Mouse (Mus musculus): ENCODE measurements at regions not wholly inside any gene's neighbourhood (a gene's known extent, or its start where the extent isn't known, plus 50 kb on each side); places are given as distances from the start of the nearest gene placed in this dataset.

DNA sequence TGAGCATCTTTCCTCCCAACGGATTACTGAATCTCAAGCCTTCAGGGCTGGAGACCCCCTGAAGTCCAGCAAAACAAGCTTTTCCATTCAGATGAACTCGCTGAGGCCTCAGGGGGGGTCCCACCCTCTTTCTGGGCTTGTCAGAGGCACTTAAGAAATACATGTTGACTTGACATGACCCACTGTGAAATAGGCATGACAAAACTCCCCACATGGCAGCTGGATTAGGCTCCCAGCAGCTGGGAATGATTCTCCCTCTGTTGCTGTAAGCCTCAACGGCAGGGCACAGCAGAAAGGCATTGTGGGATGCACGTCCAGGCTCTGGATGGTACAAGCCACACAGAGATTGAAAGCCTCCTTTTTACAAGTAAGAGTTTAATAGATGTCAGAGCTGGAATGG, 110.5 kb downstream of the Slc4a3 start:
- no peak overlapping the region for H3K4me3 ChIP-seq (ENCODE audit: low read depth, low read length)
- ATAC-seq (ENCODE audit: low FRiP score, low TSS enrichment), result no peak
- H3K27ac ChIP-seq (replicated peaks), result no peak overlapping the region
- H3K4me1 ChIP-seq (replicated peaks; ENCODE audit: control insufficient read depth, insufficient read depth), result no peaks in the 10 kb centered on the region
- no peak for DNase-seq (ENCODE audit: low spot score)
- TF ChIP-seq CTCF (IDR thresholded peaks at IDR 0.05; ENCODE audit: low read depth), result no peak
- TF ChIP-seq EP300 (optimal IDR thresholded peaks at IDR 0.05), result no peak
- 82% methylated on average over 4 of the region's 4 CpGs for WGBS
- no peak overlapping the region for H3K4me2 ChIP-seq (replicated peaks; ENCODE audit: low read depth)
- no peaks in the 10 kb centered on the region for H3K27me3 ChIP-seq (ENCODE audit: control insufficient read depth, insufficient read depth, low read length)
- H3K9me3 ChIP-seq (ENCODE audit: control insufficient read depth, low read length), result no peaks in the 10 kb centered on the region
- no peaks in the 10 kb centered on the region for H3K36me3 ChIP-seq (ENCODE audit: control insufficient read depth, insufficient read depth, low read length)
- H3K9ac ChIP-seq (ENCODE audit: low read length), result no peak overlapping the region

DNA sequence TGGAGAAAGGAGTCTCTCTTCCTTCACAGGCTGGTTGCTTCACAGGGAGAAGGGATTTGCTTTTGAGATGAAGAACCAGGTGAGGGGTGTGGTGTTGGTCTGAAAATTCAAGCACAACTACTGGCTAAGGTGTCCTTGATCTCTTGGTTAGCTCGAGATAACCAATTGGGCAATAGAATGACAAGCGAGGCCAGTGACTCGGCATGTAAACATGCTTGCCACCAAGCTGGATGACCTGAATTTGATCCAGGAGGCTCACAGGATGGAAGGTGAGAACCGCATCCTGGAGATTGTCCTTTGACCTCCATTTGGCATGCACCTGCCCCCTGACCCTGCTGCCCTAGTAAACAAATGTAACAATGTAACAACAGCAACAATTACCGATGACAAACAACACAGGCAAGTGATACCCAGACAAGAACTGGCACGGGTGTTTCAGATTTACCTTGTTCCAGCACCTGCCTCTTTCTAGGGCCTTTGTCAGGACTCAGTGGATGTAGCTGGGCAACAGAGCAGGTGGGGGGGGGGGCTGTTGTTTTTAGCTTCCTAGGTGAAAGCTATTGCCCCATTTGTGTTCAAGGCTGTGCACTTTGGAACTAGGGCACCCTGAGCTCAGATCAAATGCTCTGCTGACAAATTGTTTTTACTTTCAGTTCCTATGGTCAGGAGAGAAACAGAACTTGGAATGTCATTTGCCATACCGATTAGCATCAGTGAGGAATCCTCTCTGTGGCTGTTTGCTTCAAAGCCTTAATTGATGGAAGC, 114.5 kb downstream of the Slc4a3 start:
- H3K4me2 ChIP-seq (replicated peaks; ENCODE audit: low read depth), result no peak overlapping the region
- ATAC-seq (ENCODE audit: low FRiP score, low TSS enrichment) (no peak), DNase-seq (ENCODE audit: low spot score) (no peak)
- H3K27me3 ChIP-seq (ENCODE audit: control insufficient read depth, insufficient read depth, low read length), result no peaks in the 10 kb centered on the region
- H3K36me3 ChIP-seq (ENCODE audit: control insufficient read depth, insufficient read depth, low read length), result no peaks in the 10 kb centered on the region
- 64% methylated on average over 7 of the region's 7 CpGs for whole genome bisulfite sequencing
- no peak overlapping the region for H3K4me3 ChIP-seq (ENCODE audit: low read depth, low read length)
- no peaks in the 10 kb centered on the region for H3K4me1 ChIP-seq (replicated peaks; ENCODE audit: control insufficient read depth, insufficient read depth)
- no peak overlapping the region for H3K9ac ChIP-seq (ENCODE audit: low read length)
- H3K27ac ChIP-seq (replicated peaks), result no peak overlapping the region
- no peak for TF ChIP-seq CTCF (IDR thresholded peaks at IDR 0.05; ENCODE audit: low read depth)
- no peak for TF ChIP-seq EP300 (optimal IDR thresholded peaks at IDR 0.05)
- no peaks in the 10 kb centered on the region for H3K9me3 ChIP-seq (ENCODE audit: control insufficient read depth, low read length)

DNA sequence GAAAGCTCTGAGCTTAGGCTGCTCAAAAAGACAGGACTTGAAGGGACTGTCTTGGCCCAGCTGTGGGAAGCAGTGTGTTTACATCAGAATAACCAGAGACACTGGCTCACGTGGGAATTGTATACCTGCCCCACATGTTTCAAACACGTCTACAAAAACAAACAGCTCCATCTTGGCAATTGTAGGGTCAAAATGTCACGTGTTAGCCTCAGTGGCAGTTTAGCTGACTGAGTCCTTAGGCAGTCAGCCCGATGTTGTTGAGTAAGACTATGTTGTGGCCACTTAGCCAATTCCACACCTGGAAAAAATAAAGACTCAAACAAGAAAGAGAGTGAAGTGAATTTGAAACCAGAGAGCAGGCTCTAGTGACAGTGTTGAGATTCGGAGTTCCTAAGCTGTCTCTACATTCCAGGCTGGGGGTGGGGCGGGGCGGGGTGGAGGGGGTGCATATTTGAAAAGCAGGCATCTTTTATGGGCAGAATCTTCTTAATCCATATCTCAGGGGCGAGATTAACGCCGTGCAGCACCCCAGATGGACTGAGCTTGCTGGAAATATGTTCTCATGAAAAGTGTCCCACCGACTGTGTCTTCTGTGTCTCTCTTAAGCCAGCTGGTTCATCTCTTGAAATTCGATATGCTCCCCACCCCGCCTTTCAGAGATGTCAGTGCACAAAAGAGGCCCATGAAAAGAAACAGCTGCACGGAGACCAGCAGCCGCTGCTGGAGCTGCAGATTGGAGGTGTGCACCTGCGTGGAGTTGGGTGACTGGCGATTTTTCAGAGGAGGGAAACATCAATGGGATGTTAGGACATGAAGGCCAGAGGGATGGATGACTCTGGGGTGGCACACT, 116.3 kb downstream of the Slc4a3 start:
- ATAC-seq (ENCODE audit: low FRiP score, low TSS enrichment), result no peak; the same call in 1 of the 2 replicates
- 10% methylated on average over 17 of the region's 17 CpGs for WGBS
- peak overlapping the region; percentile 23; the same call in 1 of the 2 replicates for H3K4me2 ChIP-seq (replicated peaks; ENCODE audit: low read depth)
- no peaks in the 10 kb centered on the region for H3K9me3 ChIP-seq (ENCODE audit: control insufficient read depth, low read length)
- H3K27ac ChIP-seq (replicated peaks), result no peak overlapping the region
- no peak overlapping the region for H3K9ac ChIP-seq (ENCODE audit: low read length)
- no peak overlapping the region for H3K4me3 ChIP-seq (ENCODE audit: low read depth, low read length)
- no peaks in the 10 kb centered on the region for H3K36me3 ChIP-seq (ENCODE audit: control insufficient read depth, insufficient read depth, low read length)
- H3K27me3 ChIP-seq (ENCODE audit: control insufficient read depth, insufficient read depth, low read length), result no peaks in the 10 kb centered on the region
- DNase-seq (ENCODE audit: low spot score), result peak; percentile 18
- TF ChIP-seq CTCF (IDR thresholded peaks at IDR 0.05; ENCODE audit: low read depth) (no peak), EP300 (optimal IDR thresholded peaks at IDR 0.05) (no peak)
- no peaks in the 10 kb centered on the region for H3K4me1 ChIP-seq (replicated peaks; ENCODE audit: control insufficient read depth, insufficient read depth)

DNA sequence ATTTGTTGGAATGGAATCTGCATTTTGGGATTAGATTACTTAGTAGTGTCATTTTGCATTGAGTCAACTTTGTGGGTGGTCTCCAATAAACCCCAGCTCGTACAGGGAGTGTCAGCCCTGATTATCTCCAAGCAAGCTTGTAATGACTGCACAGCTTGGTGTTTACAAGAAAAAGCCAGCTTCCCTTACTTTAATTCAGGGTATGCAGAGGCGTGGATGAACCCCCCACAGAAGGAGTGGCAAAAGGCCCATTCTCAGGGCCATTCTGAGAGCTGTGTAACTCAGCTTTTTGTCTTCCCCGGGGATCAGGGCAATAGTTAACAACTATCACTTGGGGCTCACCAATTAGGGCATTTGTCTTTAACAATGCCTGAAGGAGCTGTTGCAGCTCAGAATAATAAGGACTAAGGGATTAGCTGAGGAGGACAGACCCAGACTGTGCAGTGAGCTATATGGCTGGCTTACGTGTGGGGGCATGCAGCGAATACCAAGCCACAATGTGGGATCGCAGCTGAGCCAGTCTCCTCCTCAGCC, 121.7 kb downstream of the Slc4a3 start:
- ATAC-seq (ENCODE audit: low FRiP score, low TSS enrichment) (no peak), DNase-seq (ENCODE audit: low spot score) (no peak)
- Histone ChIP-seq H3K4me2 (replicated peaks; ENCODE audit: low read depth) (no peak overlapping the region), H3K4me1 (replicated peaks; ENCODE audit: control insufficient read depth, insufficient read depth) (no peaks in the 10 kb centered on the region), H3K27ac (replicated peaks) (no peak overlapping the region), H3K36me3 (ENCODE audit: control insufficient read depth, insufficient read depth, low read length) (no peaks in the 10 kb centered on the region), H3K4me3 (ENCODE audit: low read depth, low read length) (no peak overlapping the region), H3K9ac (ENCODE audit: low read length) (no peak overlapping the region), H3K9me3 (ENCODE audit: control insufficient read depth, low read length) (no peaks in the 10 kb centered on the region), H3K27me3 (ENCODE audit: control insufficient read depth, insufficient read depth, low read length) (no peaks in the 10 kb centered on the region)
- WGBS, result 44% methylated on average over 6 of the region's 6 CpGs
- TF ChIP-seq EP300 (optimal IDR thresholded peaks at IDR 0.05) (no peak), CTCF (IDR thresholded peaks at IDR 0.05; ENCODE audit: low read depth) (no peak)

DNA sequence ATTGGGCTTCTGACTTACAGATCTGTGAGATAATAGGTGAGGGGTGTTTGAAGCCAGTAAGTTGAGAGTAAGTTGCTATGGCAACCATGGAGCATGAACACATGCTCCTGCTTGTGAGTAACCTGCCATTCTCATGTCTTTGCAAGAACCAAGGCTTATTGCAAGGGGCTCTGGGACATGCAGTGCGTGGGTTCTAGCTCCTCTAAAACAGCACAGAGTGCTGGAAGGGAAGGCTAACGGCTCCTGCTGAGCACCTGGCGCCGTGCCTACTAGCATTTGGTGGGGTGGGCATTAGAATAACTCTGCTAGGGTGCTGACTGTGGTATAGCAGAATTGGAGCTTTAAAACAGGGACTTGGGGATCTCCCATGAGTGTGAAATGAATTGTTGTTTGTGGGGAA, 130.2 kb downstream of the Slc4a3 start:
- DNase-seq (ENCODE audit: low spot score), result no peak
- no peak for ATAC-seq (ENCODE audit: low FRiP score, low TSS enrichment)
- Histone ChIP-seq H3K4me2 (replicated peaks; ENCODE audit: low read depth) (no peak overlapping the region), H3K9ac (ENCODE audit: low read length) (no peak overlapping the region), H3K36me3 (ENCODE audit: control insufficient read depth, insufficient read depth, low read length) (no peaks in the 10 kb centered on the region), H3K4me3 (ENCODE audit: low read depth, low read length) (no peak overlapping the region), H3K27me3 (ENCODE audit: control insufficient read depth, insufficient read depth, low read length) (no peaks in the 10 kb centered on the region), H3K27ac (replicated peaks) (no peak overlapping the region), H3K9me3 (ENCODE audit: control insufficient read depth, low read length) (no peaks in the 10 kb centered on the region), H3K4me1 (replicated peaks; ENCODE audit: control insufficient read depth, insufficient read depth) (no peaks in the 10 kb centered on the region)
- TF ChIP-seq EP300 (optimal IDR thresholded peaks at IDR 0.05) (no peak), CTCF (IDR thresholded peaks at IDR 0.05; ENCODE audit: low read depth) (no peak)
- WGBS, result 89% methylated on average over 4 of the region's 4 CpGs

Data from stomach, postnatal 0 days (tissue).